Mouse (Mus musculus): ENCODE data around the gene Dusp16. TPM values are rescaled to one million over a fixed set of nuclear protein-coding genes. Genes with fewer than 3 reads are reported as not detected.

Dusp16 gene
- polyA plus RNA-seq, 1 experiment from 2014 or later, result 4.4 TPM

DNA sequence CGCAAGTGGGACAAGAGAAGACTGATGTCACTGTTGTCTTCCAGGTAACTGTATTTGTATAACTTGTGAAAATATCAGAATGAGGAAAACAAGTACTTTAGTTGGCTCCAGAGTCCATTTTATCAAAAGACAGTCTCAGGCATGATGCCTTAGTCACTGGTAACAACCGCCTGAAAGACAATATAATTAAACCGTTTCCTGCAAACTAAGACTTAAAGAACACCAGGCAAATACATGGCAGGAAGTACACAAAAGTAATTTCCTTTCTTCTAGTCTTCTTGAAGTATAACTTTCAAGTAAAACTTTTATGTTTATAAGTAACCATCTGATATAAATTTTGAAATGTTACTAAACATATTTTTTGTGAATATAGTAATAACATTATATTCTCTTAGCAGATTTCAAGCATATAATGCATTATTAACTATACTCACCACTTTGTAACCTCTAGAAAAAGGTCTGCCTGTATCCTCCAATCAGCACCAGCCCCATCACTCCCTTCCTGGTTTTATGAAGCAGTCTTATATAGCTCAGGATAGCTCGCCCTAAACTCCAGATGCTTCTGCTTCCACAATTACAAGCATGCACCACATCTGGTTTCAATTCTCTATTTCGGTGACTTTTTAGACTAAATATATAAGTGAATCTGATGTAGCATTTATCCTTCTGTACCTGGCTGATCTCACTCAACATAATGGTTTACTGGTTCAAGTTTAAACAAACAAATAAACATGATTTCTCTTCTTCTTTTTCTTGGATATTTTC lies 40.4 kb downstream of the Dusp16 start:
- Histone ChIP-seq H3K4me3 (no peak overlapping the region), H3K36me3 (replicated peaks) (no peaks in the 10 kb centered on the region), H3K27ac (no peak overlapping the region), H3K9me3 (no peaks in the 10 kb centered on the region), H3K4me1 (no peaks in the 10 kb centered on the region), H3K27me3 (replicated peaks) (no peaks in the 10 kb centered on the region), H3K9ac (no peak overlapping the region), H3K4me2 (no peak overlapping the region)
- 97% methylated on average over 5 of the region's 5 CpGs for WGBS
- ATAC-seq (replicated peaks), result no peak

DNA sequence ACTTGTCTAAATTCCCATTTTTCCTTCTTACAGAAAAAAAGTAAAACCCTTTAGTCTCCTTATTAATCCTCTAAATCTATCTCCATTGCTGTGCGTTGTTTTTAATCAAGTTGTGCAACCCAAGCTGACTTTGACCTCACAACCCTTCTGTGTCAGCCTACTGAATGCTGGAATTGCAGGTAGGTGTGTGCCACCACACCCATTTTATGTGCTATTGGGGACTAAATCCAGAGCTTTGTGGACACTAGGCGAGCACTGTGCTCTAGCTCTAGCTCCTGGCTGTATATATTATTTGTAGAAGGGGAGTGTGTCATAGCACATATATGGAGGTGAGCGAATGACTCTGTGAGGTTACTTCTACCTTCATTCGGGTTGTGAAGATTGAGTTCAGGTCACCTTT lies 41.3 kb downstream of the Dusp16 start:
- Histone ChIP-seq H3K4me1 (no peaks in the 10 kb centered on the region), H3K4me3 (no peak overlapping the region), H3K9me3 (no peaks in the 10 kb centered on the region), H3K27ac (no peak overlapping the region), H3K27me3 (replicated peaks) (no peaks in the 10 kb centered on the region), H3K9ac (no peak overlapping the region), H3K36me3 (replicated peaks) (no peaks in the 10 kb centered on the region), H3K4me2 (no peak overlapping the region)
- WGBS, result 95% methylated on average over 4 of the region's 4 CpGs
- no peak for ATAC-seq (replicated peaks)

- no peak overlapping the region for H3K4me2 ChIP-seq
- H3K27me3 ChIP-seq (replicated peaks), result no peaks in the 10 kb centered on the region
- ATAC-seq (replicated peaks), result no peak
- no peaks in the 10 kb centered on the region for H3K9me3 ChIP-seq
- 90% methylated on average over 3 of the region's 3 CpGs for WGBS
- H3K27ac ChIP-seq, result no peak overlapping the region
- no peak overlapping the region for H3K9ac ChIP-seq
- no peaks in the 10 kb centered on the region for H3K36me3 ChIP-seq (replicated peaks)
- H3K4me1 ChIP-seq, result no peaks in the 10 kb centered on the region
- H3K4me3 ChIP-seq, result no peak overlapping the region
Observed at GRCm38 (mm10) chr6:134748126-134748525, 44.3 kb downstream of the Dusp16 start.

DNA sequence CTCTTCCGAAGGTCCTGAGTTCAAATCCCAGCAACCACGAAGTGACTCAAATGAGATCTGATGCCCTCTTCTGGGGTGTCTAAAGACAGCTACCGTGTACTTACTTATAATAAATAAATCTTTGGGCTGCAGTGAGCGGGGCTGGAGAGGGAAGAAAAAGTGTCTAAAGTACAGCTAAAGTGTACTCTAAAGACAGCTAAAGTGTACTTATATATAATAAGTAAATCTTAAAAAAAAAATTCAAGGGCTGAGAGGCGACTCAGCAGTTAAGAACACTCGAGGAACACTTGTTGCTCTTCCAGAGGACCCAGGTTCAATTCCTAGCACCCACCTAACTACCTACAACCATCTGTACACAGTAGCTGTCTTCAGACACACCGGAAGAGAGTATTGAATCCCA lies 46.5 kb downstream of the Dusp16 start:
- WGBS, result 96% methylated on average over 7 of the region's 7 CpGs
- no peaks in the 10 kb centered on the region for H3K27me3 ChIP-seq (replicated peaks)
- H3K4me2 ChIP-seq, result no peak overlapping the region
- H3K36me3 ChIP-seq (replicated peaks), result no peaks in the 10 kb centered on the region
- H3K4me1 ChIP-seq, result no peaks in the 10 kb centered on the region
- H3K9ac ChIP-seq, result no peak overlapping the region
- no peak overlapping the region for H3K27ac ChIP-seq
- no peak overlapping the region for H3K4me3 ChIP-seq
- H3K9me3 ChIP-seq, result no peaks in the 10 kb centered on the region
- ATAC-seq (replicated peaks), result no peak

DNA sequence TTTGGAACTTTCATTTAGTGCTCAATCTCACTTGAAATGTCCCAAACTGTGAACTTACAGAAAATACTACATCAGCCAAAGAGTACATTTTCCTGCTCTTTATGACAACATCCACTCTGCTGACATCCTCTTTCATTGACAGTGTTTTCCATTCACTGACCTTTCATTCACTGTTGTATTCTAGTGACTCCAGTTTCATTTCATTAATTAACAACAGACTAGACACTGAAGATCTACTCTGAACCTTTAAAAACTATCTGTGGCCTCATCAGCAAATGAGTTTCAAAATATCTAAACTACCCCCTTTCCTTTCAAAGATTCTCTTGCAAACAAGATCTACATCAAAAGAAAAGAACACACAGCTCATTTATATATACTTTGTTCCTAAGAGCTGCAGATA lies 48.9 kb downstream of the Dusp16 start:
- no peak for ATAC-seq (replicated peaks)
- no peak overlapping the region for H3K27ac ChIP-seq
- no peaks in the 10 kb centered on the region for H3K9me3 ChIP-seq
- no peak overlapping the region for H3K4me2 ChIP-seq
- H3K27me3 ChIP-seq (replicated peaks), result no peaks in the 10 kb centered on the region
- H3K9ac ChIP-seq, result no peak overlapping the region
- no peaks in the 10 kb centered on the region for H3K36me3 ChIP-seq (replicated peaks)
- no peaks in the 10 kb centered on the region for H3K4me1 ChIP-seq
- H3K4me3 ChIP-seq, result no peak overlapping the region

- Histone ChIP-seq H3K4me3 (no peak overlapping the region), H3K4me1 (no peaks in the 10 kb centered on the region), H3K27me3 (replicated peaks) (no peaks in the 10 kb centered on the region), H3K9ac (no peak overlapping the region), H3K9me3 (no peaks in the 10 kb centered on the region), H3K4me2 (no peak overlapping the region), H3K36me3 (replicated peaks) (no peaks in the 10 kb centered on the region), H3K27ac (no peak overlapping the region)
- no peak for ATAC-seq (replicated peaks)
- 91% methylated on average over 3 of the region's 3 CpGs for WGBS
Observed at GRCm38 (mm10) chr6:134736853-134737252, 55.6 kb downstream of the Dusp16 start.

- H3K27ac ChIP-seq, result no peak overlapping the region
- H3K4me1 ChIP-seq, result no peaks in the 10 kb centered on the region
- H3K9me3 ChIP-seq, result no peaks in the 10 kb centered on the region
- H3K4me3 ChIP-seq, result no peak overlapping the region
- WGBS, result 61% methylated on average over 5 of the region's 5 CpGs
- no peaks in the 10 kb centered on the region for H3K27me3 ChIP-seq (replicated peaks)
- H3K4me2 ChIP-seq, result no peak overlapping the region
- no peak overlapping the region for H3K9ac ChIP-seq
- H3K36me3 ChIP-seq (replicated peaks), result no peaks in the 10 kb centered on the region
- ATAC-seq (replicated peaks), result 0 out of 2 replicates have a peak, but pooled peaks have one; percentile 20
Observed at GRCm38 (mm10) chr6:134733800-134734221, 58.6 kb downstream of the Dusp16 start.

DNA sequence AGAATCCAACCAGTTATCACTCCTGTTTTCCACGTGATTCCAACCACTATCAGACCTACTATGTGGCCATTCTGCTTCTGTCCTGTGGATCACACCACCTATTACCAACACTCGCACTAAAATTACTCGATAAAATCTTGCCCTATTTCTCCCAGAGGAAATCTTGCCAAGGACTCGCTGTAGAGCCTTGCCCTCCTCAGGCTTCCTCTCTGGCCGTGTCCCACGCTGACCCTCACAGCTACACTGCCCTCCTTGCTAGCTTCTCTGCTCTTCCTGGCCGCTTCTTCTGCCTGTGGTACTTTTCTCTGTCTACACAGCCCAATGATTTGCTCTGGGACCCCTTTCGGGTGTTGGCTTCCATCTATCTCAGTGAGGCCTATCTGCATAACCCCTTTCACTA lies 59.6 kb downstream of the Dusp16 start:
- Histone ChIP-seq H3K9me3 (no peaks in the 10 kb centered on the region), H3K4me2 (no peak overlapping the region), H3K4me1 (no peaks in the 10 kb centered on the region), H3K9ac (no peak overlapping the region), H3K36me3 (replicated peaks) (no peaks in the 10 kb centered on the region), H3K4me3 (no peak overlapping the region), H3K27ac (no peak overlapping the region), H3K27me3 (replicated peaks) (no peaks in the 10 kb centered on the region)
- no peak for ATAC-seq (replicated peaks)
- WGBS, result 95% methylated on average over 8 of the region's 8 CpGs

- WGBS, result 91% methylated on average over 3 of the region's 3 CpGs
- Histone ChIP-seq H3K4me1 (no peaks in the 10 kb centered on the region), H3K4me3 (no peak overlapping the region), H3K9ac (no peak overlapping the region), H3K36me3 (replicated peaks) (no peaks in the 10 kb centered on the region), H3K27me3 (replicated peaks) (no peaks in the 10 kb centered on the region), H3K9me3 (no peaks in the 10 kb centered on the region), H3K27ac (no peak overlapping the region), H3K4me2 (no peak overlapping the region)
- ATAC-seq (replicated peaks), result no peak
Observed at GRCm38 (mm10) chr6:134730978-134731377, 61.4 kb downstream of the Dusp16 start.

GRCm38 (mm10) chr6:134725406-134725805 lies 67.0 kb downstream of the Dusp16 start:
- H3K27ac ChIP-seq, result no peak overlapping the region
- no peak for ATAC-seq (replicated peaks)

DNA sequence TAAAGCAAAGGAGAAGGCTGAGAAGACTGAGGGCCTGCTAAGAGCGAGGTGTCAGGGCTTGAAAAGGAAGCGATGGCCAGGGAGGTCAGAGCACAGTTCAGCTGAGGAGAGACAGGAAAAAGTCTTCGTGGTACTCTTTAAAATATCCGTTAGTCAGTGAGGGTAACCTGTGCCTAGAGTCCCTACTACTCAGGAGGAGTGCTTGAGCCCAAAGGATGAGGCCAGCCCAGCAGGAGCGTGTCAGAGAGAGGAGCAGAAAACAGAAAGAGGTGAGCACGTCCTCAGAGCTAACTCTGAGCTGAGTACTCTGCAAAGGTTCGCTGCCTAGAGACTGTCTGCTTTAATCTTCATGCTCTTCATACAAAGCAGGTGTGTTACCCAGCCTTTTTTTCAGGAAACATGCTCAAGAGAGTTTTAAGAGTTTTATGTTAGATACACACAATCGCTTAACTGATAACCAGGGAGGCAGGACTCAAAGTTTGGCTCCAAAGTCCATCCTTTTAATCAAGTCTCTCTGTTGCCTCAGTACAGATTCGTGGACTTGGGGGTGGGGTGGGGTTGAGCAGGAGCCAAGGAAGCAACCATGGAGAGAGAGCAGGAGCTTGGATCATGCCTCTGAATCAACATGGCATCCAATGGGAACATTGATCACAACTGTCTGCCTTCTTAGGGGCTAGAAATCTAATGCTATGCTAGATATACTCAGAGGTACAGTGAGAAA lies 68.4 kb downstream of the Dusp16 start:
- no peak overlapping the region for H3K4me2 ChIP-seq
- no peaks in the 10 kb centered on the region for H3K9me3 ChIP-seq
- H3K9ac ChIP-seq, result no peak overlapping the region
- ATAC-seq (replicated peaks), result no peak
- H3K4me3 ChIP-seq, result no peak overlapping the region
- no peak overlapping the region for H3K27ac ChIP-seq
- H3K27me3 ChIP-seq (replicated peaks), result no peaks in the 10 kb centered on the region
- no peaks in the 10 kb centered on the region for H3K36me3 ChIP-seq (replicated peaks)
- 88% methylated on average over 9 of the region's 9 CpGs for WGBS
- H3K4me1 ChIP-seq, result no peaks in the 10 kb centered on the region

More at GRCm38 (mm10) chr6:134725406-134725805, 67.0 kb downstream of the Dusp16 start:
- no peaks in the 10 kb centered on the region for H3K36me3 ChIP-seq (replicated peaks)
- no peaks in the 10 kb centered on the region for H3K4me1 ChIP-seq
- no peak overlapping the region for H3K9ac ChIP-seq
- H3K4me3 ChIP-seq, result no peak overlapping the region
- no peaks in the 10 kb centered on the region for H3K9me3 ChIP-seq
- no peak overlapping the region for H3K4me2 ChIP-seq
- no peaks in the 10 kb centered on the region for H3K27me3 ChIP-seq (replicated peaks)

DNA sequence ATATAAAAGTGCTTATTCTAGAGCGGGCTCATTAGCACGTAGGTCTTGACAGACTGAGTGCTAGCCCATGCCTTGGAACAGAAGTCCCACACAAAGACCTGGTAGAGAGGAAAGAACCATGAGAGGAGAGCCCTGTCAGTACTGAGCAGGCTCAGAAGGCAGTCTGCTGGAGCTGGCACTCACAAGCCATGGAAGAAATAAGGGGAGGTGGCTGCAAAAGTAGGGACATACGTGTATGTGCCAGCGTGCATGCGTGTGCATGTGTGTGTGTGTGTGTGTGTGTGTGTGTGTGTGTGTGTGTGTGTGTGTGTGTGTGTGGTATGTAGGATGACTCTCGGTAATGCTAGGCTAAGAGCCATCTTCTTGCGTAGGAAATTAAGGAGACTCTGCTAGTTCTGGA lies 69.1 kb downstream of the Dusp16 start:
- H3K4me1 ChIP-seq, result no peaks in the 10 kb centered on the region
- no peaks in the 10 kb centered on the region for H3K36me3 ChIP-seq (replicated peaks)
- WGBS, result 96% methylated on average over 7 of the region's 7 CpGs
- H3K4me2 ChIP-seq, result no peak overlapping the region
- H3K9ac ChIP-seq, result no peak overlapping the region
- no peaks in the 10 kb centered on the region for H3K27me3 ChIP-seq (replicated peaks)
- H3K4me3 ChIP-seq, result no peak overlapping the region
- no peak for ATAC-seq (replicated peaks)
- H3K27ac ChIP-seq, result no peak overlapping the region
- H3K9me3 ChIP-seq, result no peaks in the 10 kb centered on the region

- Histone ChIP-seq H3K4me2 (no peak overlapping the region), H3K9ac (no peak overlapping the region), H3K4me3 (no peak overlapping the region), H3K4me1 (no peaks in the 10 kb centered on the region), H3K36me3 (replicated peaks) (no peaks in the 10 kb centered on the region), H3K27ac (no peak overlapping the region), H3K27me3 (replicated peaks) (no peaks in the 10 kb centered on the region), H3K9me3 (no peaks in the 10 kb centered on the region)
- WGBS, result 91% methylated on average over 8 of the region's 8 CpGs
- ATAC-seq (replicated peaks), result no peak
Observed at GRCm38 (mm10) chr6:134722906-134723305, 69.5 kb downstream of the Dusp16 start.

Measured in midbrain, embryonic 15.5 days (tissue).